Mouse (Mus musculus) T-helper 2 cell (primary cell): Measurements from ENCODE around the gene Ficd.

Source experiments
- in situ Hi-C: fragments of 300-600 bp; cut with MboI, MseI; formaldehyde crosslinking; loops from one replicate; pipeline ENCODE4 v1.15.1; 2025; ENCODE audit warnings: high pct_unique_total_duplicates

Ficd gene

GRCm38 (mm10) chr5:113728691-113729090 is 6.9 kb upstream of the Ficd start:
- in situ Hi-C loops: no loop called here

GRCm38 (mm10) chr5:113730641-113731121 is 4.9 kb upstream of the Ficd start:
- in situ Hi-C loops: no loop called here

- in situ Hi-C loops: no loop called here
Observed at GRCm38 (mm10) chr5:113731174-113731573, 4.4 kb upstream of the Ficd start.

GRCm38 (mm10) chr5:113732182-113732581 is 3.4 kb upstream of the Ficd start:
- in situ Hi-C loops: no loop called here

- in situ Hi-C loops: no loop called here
Observed at GRCm38 (mm10) chr5:113734376-113734775, 1.2 kb upstream of the Ficd start.

- in situ Hi-C loops: loop anchor here (5.0 kb wide), 1 partner anchor 37 kb away; the partner anchor contains the start of genes Iscu and Sart3
Observed at GRCm38 (mm10) chr5:113735023-113735344, 619 bp upstream of the Ficd start.

- in situ Hi-C loops: loop anchor here (5.0 kb wide), 1 partner anchor 36 kb away; the partner anchor contains the start of genes Iscu and Sart3
Observed at GRCm38 (mm10) chr5:113736113-113736502, 505 bp downstream of the Ficd start.

GRCm38 (mm10) chr5:113736522-113737164 is 1.0 kb downstream of the Ficd start:
- in situ Hi-C loops: loop anchor here (5.0 kb wide), 1 partner anchor 36 kb away; the partner anchor contains the start of genes Iscu and Sart3

- in situ Hi-C loops: loop anchor here (5.0 kb wide), 1 partner anchor 35 kb away; the partner anchor contains the start of genes Iscu and Sart3
Observed at GRCm38 (mm10) chr5:113737607-113738237, 2.1 kb downstream of the Ficd start.

- in situ Hi-C loops: no loop called here
Observed at GRCm38 (mm10) chr5:113747629-113748028, 12.0 kb downstream of the Ficd start.

- in situ Hi-C loops: no loop called here
Observed at GRCm38 (mm10) chr5:113748556-113749331, 13.1 kb downstream of the Ficd start.

- in situ Hi-C loops: no loop called here
Observed at GRCm38 (mm10) chr5:113751521-113752157, 16.0 kb downstream of the Ficd start.

- in situ Hi-C loops: no loop called here
Observed at GRCm38 (mm10) chr5:113755347-113756030, 19.9 kb downstream of the Ficd start.

- in situ Hi-C loops: no loop called here
Observed at GRCm38 (mm10) chr5:113761585-113761984, 26.0 kb downstream of the Ficd start.

- in situ Hi-C loops: no loop called here
Observed at GRCm38 (mm10) chr5:113764426-113764825, 28.8 kb downstream of the Ficd start.

- in situ Hi-C loops: no loop called here
Observed at GRCm38 (mm10) chr5:113765641-113766526, 30.3 kb downstream of the Ficd start.

- in situ Hi-C loops: no loop called here
Observed at GRCm38 (mm10) chr5:113768806-113769205, 33.2 kb downstream of the Ficd start.

- in situ Hi-C loops: loop anchor here (5.0 to 10.0 kb wide), 3 partner anchors 34 to 73 kb away; partner anchors contain the start of gene Ficd
Observed at GRCm38 (mm10) chr5:113771213-113772162, 35.9 kb downstream of the Ficd start.

GRCm38 (mm10) chr5:113772450-113772895 is 36.9 kb downstream of the Ficd start, which contains the start of the genes Sart3 and Iscu:
Gene Sart3, minus strand, starts transcription at chr5:113772510.
Gene Iscu, plus strand, starts transcription at chr5:113772748.
- in situ Hi-C loops: loop anchor here (5.0 to 10.0 kb wide), 3 partner anchors 35 to 72 kb away; partner anchors contain the start of gene Ficd
